Mouse (Mus musculus): ENCODE measurements around the gene Fbxo21.

Gene Fbxo21

DNA sequence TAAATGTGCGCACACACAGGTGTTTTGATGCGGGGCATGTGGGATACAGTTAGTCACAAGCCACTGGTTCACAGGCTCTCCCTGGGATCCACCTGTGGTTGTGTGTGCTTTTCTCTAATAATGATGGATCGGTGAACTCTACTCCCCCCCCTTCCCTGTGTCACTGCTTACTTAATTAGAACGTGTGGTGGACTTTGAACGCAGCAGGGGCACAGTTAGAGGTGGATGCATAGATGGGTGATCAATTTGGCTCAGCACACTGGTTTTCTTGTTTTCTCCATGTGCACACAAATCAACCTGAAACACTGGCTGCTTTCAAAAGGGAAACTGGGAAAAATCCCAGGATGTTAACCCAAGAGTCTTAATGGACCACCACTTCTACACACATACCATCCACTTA is 2.6 kb downstream of the Fbxo21 start:
- no peak for DNase-seq (ENCODE audit: low spot score in 2 of 2)

DNA sequence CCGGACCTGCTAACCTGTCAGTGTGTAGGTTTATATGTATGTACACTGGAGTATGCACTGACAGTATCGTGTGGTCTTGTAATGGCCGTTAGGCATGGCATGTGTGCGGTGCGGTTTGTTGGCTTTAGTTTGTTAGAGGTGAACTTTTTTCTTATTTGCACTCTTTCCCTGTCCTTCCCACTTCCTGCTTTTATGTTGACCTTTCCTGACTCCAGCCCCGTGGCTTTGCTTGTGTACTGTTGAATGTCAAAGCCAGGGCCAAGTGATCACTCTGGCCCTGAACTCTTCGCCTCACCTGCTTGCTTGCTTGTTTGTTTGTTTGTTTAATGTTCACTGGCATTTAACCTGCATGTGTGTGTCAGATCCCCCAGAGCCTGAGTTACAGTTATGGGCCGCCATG is 4.4 kb downstream of the Fbxo21 start:
- no peak for DNase-seq (ENCODE audit: low spot score in 2 of 2)

DNA sequence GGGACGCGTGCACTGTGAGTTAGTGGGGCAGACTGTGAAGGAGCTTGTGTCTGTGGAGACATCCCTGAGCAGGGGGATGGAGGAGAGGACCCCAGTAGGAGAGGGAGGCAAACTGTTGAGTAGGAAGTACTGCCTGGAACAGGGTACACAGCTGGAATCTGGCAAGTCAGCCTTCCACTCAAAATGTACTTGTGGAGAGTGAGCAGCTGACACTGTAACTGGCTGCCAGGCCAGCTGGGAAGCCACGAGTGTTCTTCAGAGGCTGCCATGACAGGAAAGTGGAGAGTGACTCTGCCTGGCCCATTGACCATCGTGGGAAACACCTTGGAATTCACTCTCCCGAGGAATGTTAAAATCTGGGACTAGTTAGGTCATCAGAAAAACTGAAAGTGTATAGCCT is 5.4 kb downstream of the Fbxo21 start:
- no peak for DNase-seq (ENCODE audit: low spot score in 2 of 2)

DNA sequence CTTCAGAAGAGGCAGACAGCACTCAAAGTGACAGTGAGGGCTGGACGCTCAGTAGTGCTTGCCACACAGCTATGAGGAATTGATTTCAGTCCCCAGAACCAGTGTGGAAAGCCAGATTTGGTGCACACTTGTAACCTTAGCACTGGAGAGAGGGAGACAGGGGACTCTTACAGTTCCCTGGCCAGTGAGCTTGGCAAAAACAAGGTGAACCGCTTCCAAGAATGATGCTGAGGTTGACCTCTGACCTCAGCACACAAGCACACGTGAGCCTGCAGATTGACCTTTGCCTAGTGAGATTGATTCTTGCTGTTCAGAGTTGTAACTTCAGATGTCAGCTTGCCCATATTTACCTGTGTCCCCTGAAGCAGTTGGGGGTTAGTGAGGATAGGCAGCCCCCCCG is 9.8 kb downstream of the Fbxo21 start:
- DNase-seq (ENCODE audit: low spot score in 2 of 2): no peak

DNA sequence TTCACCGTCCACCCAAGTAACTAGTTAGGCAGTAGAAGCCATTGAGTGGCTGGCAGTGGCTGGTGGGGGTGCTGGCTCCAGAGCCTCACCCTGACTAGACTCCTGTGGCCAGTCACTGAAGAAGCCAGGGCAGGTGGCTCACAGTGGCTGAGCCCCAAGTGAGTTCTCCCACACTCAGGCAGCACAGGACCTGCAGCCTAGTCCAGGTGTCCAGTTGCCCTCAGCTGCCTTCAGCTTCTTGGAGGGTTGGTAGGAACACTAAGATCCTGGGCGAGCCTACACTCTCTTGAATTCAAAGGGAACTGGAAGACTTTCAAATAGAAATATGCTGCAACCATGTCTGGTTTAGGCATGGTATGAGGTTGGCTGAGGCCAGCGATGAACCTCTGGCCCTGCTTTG is 11.4 kb downstream of the Fbxo21 start:
- DNase-seq (ENCODE audit: low spot score in 2 of 2): no peak

DNA sequence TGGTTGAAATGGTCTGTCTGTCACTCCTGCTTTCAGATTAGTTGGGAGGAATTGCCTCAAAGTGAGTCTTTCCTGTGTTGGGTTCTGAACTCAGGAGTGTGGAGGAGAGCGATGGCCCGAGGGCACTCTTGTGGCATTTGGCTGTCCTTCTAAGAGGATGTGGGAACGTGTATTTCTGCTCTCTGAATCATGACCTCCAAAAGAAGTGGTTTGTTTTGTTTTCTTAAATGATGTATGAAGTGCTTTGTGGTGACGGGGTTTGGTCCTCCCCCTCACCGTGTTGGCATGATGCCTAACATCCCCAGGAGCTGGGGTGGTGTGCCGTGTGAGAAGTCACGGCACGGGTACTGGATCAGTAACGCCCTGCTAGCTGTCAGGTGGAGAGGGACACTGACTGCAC is 11.8 kb downstream of the Fbxo21 start:
- DNase-seq (ENCODE audit: low spot score in 2 of 2): no peak

DNA sequence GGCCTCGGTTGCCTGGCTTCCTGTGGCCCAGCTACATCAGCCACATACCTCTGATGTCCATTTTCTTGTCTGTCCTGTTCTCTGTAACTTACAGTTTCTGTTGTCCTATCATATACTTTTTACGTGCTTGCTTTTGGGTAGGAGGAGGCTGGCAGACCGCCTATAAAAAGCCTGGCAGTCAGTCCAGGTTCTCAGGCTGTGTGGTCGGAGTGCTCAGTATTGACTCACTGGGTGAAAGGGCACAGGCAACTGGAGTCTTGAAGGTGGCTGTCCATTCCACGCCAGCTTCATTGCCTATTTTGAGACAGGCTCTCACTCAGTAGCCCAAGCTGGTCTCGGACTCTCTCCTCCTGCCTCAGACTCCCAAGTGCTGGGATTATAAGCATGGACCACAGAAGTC is 13.2 kb downstream of the Fbxo21 start:
- no peak for DNase-seq (ENCODE audit: low spot score in 2 of 2)

DNA sequence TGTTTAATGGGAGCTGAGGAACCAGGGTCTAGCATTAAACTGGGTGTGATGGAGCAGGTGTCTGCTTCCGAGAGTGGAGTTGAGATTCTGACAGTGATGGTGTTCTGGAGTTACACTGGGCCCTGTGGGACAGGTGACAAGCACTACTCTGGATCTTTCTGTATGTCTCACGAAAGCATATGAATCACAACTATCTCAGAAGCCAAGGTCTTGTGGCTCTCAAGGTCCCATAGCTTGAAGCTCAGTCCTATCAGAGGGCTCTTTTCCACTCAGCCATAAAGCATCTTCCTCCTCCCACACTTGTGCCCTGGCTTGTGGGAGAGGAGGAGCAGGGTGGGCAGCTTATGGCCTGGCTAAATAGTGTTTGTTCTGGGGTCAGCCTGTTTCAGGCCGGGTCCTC is 14.4 kb downstream of the Fbxo21 start:
- no peak for DNase-seq (ENCODE audit: low spot score in 2 of 2)

DNA sequence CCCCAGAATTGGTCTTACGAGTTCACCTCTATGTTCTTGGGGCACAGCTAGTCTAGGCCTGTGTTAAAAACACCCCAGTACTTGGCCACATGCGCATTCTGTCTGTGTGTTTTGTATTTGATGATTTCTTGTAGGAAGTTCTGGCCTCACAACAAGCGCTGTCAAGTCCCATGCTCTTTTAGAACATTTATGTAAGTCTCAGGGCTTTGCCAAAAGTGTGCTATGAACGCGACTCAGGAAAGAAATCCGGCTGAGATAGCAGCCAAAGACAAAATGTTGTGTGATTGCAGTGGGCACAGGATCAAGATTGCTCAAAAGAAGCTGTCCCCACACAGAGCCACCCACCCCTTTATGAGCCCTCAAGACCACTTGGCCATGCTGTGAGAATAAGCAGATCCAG is 17.0 kb downstream of the Fbxo21 start:
- DNase-seq (ENCODE audit: low spot score in 2 of 2): no peak

DNA sequence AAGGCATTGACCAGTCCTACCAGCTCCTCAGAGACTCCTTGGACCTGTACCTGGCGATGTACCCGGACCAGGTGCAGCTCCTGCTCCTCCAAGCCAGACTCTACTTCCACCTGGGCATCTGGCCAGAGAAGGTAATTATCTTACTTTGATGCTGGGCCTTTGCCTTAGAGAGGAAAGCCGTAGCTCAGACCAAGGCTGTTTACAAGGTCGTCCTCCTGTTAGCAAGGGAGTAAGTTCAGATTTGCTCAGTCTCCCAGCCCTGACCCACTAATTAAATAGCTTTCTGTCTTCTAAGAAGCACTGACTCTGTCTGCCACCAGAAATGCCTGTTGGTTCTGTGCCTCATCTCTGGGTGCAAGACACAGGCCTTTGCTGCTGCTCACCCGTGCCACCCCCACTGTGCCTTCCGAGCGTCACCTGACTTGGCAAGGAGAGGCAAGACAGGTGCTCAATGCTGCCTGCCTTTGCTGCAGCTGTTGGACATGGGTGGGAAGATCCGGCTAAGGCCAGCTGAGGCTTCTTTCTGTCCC is 18.9 kb downstream of the Fbxo21 start:
- no peak for DNase-seq (ENCODE audit: low spot score in 2 of 2)

DNA sequence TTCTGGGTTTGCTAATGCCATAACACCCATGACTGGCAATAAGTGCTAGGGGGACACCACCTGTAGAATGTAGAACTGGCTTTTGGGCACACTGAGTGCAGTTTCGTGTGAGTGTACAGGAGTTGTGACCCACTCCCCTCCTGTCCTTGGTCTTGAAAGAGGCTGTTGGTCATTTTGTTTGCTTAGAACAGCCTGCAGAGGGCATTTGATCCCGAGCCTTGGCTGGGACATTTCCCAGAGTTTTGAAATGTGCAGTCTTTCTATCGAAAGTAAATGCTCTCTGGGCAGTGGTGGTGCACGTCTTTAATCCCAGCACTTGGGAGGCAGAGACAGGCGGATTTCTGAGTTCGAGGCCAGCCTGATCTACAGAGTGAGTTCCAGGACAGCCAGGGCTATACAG is 19.4 kb downstream of the Fbxo21 start:
- no peak for DNase-seq (ENCODE audit: low spot score in 2 of 2)

DNA sequence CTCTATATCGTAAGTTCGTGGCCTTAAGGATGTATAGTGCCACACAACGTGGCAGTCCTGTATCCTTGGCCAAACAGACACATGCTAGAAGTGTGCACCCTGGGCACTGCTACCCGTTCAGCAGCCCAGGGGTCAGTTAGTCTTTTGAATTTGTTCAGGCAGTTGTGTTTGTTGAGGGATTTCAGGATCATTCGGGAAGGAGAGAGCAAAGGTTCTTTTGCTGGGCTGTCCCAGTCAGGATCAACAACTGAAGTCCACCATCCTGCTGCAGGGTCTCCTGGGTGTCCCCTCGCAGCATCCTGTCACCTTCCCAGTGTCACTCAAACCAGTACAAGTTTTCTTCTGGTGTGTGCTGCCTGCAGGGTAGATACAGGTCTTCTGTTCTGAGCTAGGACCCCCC is 20.1 kb downstream of the Fbxo21 start:
- DNase-seq (ENCODE audit: low spot score in 2 of 2): no peak

DNA sequence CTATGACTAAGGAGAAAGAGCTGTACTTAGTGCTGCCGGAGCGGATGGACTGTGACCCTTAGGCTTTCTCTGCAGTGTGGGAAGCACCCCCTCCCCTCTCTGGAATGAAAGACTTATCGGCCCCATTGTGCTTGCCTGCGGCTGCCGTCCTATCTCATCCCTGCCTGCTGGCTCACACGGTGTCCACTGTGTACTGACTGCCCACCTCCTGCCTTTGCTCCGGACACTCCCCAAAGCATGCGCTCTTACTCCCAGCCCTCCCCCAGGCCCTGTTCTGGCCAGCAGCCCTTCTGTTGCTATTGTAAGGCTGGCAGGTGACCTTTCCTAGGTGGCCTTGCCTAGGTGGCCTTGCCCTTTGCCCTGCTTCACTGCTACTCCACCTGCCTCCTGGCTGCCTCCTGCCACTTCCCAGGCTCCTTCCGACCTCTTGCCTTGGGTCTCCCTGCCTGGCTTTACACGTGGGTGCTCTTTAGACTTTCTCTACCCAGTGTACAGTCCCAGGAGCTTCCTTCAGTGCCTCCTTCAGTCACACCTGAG is 21.0 kb downstream of the Fbxo21 start:
- no peak for DNase-seq (ENCODE audit: low spot score in 2 of 2)

DNA sequence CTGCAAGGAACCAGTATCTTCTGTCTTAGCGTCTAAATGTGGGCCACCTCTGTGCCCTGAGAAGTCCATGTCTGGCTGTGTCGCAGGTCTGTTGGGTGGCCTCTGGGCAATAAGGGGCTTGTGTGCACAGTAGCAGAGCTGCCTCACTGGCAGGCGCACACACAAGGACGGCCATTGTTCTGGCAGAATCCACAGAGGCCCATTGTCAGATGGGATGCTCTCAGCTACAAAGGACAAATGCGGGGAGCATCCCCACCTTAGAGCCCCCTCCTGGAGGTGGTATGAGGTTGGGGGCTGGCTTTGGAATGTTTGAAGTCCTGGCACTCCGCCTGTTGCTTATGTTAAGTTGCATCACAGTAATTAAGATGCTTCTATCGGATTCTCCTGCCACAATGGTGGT is 22.5 kb downstream of the Fbxo21 start:
- DNase-seq (ENCODE audit: low spot score in 2 of 2): no peak

DNA sequence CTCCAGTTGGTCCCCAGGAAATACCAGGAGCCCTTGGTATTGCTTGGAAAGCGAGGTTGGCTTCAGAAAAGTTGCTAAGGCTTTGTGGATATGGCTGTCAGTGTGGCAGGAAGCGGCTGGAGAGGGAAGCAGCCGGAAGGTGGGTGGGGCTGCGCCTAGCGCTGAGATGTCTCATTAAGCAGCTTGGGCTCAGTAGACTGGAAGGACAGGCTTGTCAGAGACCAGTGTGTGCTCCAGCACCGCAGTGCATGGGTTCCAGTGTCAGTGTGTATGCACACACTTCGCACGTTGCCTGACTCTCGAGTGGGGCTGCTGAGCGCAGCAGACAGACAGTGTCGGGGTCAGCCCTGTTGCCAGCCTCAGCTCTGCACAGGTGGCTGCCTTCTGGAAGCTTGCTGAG is 23.1 kb downstream of the Fbxo21 start:
- DNase-seq (ENCODE audit: low spot score in 2 of 2): no peak

DNA sequence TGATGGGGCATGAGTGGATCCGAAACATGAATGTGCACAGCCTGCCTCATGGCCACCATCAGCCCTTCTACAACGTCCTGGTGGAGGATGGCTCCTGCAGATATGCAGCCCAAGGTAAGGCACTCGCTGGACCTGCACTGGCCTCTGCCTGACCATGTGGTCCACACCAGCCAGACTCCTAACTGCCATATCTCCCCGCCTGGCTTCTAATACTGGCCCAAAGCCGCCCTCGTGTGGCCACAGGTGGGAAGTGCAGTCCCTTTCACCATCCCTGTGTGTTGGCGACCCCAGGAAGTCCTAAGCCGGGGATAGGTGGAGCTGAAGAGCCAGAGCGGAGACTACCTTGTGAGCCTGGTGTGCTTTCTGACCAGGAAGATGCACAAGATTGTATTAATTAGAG is 25.5 kb downstream of the Fbxo21 start:
- peak; percentile 26 to 65 for DNase-seq (ENCODE audit: low spot score in 2 of 2)

DNA sequence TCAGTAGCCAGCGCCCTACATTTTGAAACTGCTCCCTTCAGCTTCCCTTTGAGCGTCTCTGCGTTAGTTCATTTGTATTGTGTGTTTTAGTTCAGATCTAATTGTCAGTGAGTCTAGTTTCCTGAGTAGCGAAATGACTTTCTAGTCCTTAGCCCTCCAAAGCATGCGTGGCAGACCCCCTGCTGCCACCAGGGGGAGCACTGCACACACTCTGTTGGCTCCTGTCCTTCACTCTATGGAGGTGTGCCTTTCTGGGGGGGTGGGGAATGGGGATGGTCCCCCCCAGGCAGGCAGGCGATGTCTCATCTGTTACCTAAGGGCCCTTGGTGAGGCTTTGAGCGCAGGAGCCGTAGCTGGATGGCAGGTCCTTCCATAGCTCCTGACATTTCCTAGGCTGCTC is 28.1 kb downstream of the Fbxo21 start:
- peak; percentile 23 to 77 for DNase-seq (ENCODE audit: low spot score in 2 of 2)

DNA sequence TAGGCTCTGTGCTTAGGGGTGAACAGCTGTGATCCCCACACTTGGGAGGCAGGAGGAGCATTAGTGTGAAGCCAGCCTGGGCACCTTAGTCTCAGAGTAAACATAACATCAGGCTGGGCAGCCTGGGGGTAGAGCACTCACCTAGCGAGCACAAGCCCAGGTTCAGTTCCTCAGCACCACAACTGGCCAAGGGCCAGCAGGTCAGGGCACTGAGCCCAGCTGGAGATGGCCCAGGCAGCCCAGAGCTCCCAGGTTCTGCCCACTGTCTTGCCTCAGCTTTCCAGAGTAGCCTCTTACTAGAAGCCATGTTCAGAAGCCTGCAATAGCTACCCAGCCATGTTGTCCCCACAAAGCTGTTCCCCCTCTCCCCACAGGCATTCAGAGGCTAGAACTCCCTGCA is 29.2 kb downstream of the Fbxo21 start:
- DNase-seq (ENCODE audit: low spot score in 2 of 2): no peak

DNA sequence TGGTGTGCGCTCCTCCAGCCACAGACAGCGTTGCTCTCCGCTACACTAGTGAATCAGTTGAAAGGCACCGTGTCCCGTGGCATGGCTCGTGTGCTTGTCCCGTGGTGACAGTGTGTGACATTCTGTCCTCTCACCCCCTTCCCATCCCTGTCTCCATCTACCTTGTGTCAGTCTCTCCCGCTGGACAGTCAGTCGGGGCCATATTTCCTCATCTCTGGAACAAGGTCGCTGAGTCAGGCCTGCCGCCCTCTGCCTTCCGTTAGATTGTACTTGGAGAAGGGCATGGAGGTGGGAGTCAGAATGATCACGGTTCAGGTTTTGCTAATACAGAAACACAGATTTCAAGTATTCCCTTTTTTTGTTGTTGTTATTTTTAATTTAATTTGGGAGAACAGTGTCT is 31.8 kb downstream of the Fbxo21 start:
- no peak for DNase-seq (ENCODE audit: low spot score in 2 of 2)

DNA sequence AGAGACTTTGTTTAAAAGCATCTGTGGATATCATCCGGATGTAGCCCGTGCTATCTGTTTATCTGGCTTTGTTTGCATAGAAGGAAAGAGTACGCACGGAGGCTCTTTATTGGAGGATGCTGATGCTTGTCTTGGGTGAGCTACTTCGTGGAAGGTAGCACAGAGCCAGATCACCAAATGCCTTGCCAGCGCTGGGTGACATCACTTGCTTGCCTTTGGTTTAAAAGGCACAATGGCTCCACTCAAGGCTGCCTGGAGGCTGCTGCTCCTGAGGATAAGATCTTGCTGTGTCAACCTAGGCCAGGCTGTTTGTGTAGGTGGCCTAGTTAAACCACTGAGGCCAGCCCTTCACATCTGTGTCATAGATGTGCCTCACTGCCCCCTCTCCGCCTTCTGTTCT is 34.3 kb downstream of the Fbxo21 start:
- no peak for DNase-seq (ENCODE audit: low spot score in 2 of 2)

DNA sequence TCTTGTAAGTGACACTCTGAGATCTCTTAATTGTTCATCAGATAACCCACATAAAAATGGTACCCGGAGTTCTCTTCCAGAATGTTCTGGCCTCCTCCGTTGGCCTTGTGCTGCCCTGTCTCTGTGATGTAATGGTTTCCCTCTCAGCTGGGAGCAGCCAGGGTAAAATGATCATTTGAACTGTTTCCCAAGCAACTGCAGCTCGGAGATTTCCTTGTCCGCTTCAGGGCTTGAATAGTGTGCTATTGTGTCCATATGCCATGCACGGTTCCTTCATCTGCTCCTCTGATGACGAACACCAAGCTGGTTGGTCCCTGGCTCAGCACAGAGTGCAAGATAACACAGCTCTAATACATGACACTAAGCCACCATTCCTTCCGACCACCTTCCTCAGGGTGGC is 35.3 kb downstream of the Fbxo21 start:
- DNase-seq (ENCODE audit: low spot score in 2 of 2): no peak

DNA sequence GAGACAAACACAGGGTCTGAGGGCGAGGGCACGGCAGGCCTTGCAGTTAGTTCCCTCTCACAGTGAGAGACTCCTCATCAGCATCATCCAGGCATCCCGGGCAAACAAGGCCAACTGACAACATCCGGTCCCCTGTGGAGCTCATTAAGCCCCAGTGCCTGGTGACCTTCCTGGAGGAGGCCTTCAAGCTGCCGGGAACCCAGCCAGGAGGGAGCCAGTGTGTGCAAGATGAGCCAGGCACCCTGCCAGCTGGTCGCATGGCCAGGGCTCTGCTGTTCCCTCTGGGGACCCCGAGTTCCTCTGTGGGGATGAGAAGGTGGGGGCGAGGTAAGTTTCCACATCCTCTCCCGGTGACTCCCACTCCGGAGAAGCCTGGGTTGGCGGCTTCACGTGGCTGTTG is 38.5 kb downstream of the Fbxo21 start:
- DNase-seq (ENCODE audit: low spot score in 2 of 2): no peak

DNA sequence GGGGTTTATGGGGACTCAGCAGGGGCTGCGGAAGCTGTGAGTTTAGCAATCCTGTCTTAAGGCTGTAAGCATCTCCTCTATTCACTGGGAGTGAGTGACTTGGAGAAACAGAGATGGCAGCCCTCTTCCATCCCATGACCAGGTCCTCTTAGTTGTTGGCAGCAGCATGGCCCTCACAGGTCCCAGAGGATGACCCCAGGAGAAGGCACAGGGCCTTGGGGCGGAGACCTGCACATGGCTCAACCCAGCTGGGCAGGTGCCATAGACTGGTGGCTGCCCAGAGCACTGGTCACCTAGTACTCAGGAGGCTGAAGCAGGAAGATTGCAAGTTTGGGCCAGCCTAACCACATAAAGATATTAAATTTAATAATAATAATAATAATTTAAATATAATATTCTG is 39.1 kb downstream of the Fbxo21 start:
- no peak for DNase-seq (ENCODE audit: low spot score in 2 of 2)

DNA sequence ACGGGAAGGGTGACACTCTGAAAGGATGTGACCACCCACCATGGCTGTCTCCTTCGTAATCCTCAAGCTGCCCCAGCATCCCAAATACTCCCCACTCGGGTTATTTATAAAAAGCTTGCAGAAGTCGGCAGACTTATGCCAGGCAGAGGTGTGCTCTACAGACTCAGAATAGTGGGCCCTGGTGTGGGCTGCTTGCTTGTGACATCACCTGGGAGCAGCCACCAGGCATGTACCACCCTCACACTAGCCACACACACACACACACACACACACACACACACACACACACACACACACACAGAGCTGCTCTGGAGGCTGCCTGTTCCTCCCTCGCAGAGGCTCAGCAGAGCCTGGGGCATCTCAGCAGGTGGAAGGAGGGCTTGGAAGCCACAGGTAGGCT is 41.0 kb downstream of the Fbxo21 start:
- no peak for DNase-seq (ENCODE audit: low spot score in 2 of 2)

DNA sequence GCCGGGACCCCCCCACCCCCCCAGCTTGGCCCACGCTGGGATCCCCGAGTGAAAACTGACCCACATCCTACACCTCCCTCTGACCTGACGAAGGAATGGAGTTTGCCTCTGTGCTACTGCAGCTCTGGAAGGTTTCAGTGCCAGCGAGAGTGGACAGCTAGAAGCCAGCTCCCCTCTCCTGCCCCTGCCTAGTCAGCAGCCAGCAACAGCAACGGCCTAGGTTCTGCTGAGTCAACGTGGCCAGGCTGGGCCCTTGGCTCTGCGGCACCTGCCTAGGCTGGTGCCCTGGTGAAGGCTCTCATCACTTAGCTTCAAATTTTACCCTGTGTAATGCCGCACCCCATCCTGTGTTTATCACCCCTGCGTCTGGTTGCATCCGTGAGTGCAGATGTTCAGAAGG is 43.4 kb downstream of the Fbxo21 start:
- DNase-seq (ENCODE audit: low spot score in 2 of 2): no peak

All from thymus, postnatal 10 days (tissue).